Mouse (Mus musculus) monocyte, adult 5-6 weeks (primary cell): Measurements from ENCODE around the gene 1700020D05Rik. TPM values are rescaled to one million over a fixed set of nuclear protein-coding genes. Genes with fewer than 3 reads are reported as not detected.

Experiments used
- ATAC-seq: fragments of 153-309, 156-312 bp; replicated peaks from 2 replicates; pipeline ENCODE4 v1.8.0; 2017; ENCODE audit warnings: mild to moderate bottlenecking; ENCODE audit not compliant: low TSS enrichment, insufficient number of reproducible peaks, severe bottlenecking, poor library complexity, low FRiP score
- total RNA-seq: library from RNA; stranded (forward); fragments of 200-1000, 200-491, 200-594 nt; gene quantifications from 3 replicates; pipeline ENCODE4 v1.2.3, GENCODE M21; 2017

1700020D05Rik gene
- total RNA-seq, 1 experiment from 2014 or later, result 0.29 TPM

- ATAC-seq, result no peak
Observed at GRCm38 (mm10) chr19:5481398-5481797, 22.2 kb downstream of the 1700020D05Rik start.

- ATAC-seq, result no peak
Observed at GRCm38 (mm10) chr19:5480016-5480415, 23.6 kb downstream of the 1700020D05Rik start.

GRCm38 (mm10) chr19:5477668-5478300 is 25.8 kb downstream of the 1700020D05Rik start:
- no peak for ATAC-seq

- ATAC-seq, result no peak
Observed at GRCm38 (mm10) chr19:5477004-5477667, 26.5 kb downstream of the 1700020D05Rik start.

- ATAC-seq, result no peak
Observed at GRCm38 (mm10) chr19:5475069-5475714, 28.4 kb downstream of the 1700020D05Rik start.

GRCm38 (mm10) chr19:5474281-5475068 is 29.1 kb downstream of the 1700020D05Rik start:
- ATAC-seq, result no peak

GRCm38 (mm10) chr19:5473720-5474119 is 29.9 kb downstream of the 1700020D05Rik start, which contains the start of gene Efemp2:
Gene Efemp2, plus strand, starts transcription at chr19:5473954.
- peak; percentile 40; the same call in 1 of the 2 replicates for ATAC-seq

GRCm38 (mm10) chr19:5472857-5473256 is 30.7 kb downstream of the 1700020D05Rik start:
- ATAC-seq, result no peak

- ATAC-seq, result no peak
Observed at GRCm38 (mm10) chr19:5471846-5472245, 31.7 kb downstream of the 1700020D05Rik start.

GRCm38 (mm10) chr19:5468374-5468773 is 35.2 kb downstream of the 1700020D05Rik start, which contains the start of gene Ctsw:
Gene Ctsw, minus strand, starts transcription at chr19:5468507.
- ATAC-seq, result no peak

GRCm38 (mm10) chr19:5466916-5467500 is 36.6 kb downstream of the 1700020D05Rik start:
- no peak for ATAC-seq

GRCm38 (mm10) chr19:5465037-5465436 is 38.5 kb downstream of the 1700020D05Rik start:
- no peak for ATAC-seq

GRCm38 (mm10) chr19:5463791-5464562 is 39.6 kb downstream of the 1700020D05Rik start:
- ATAC-seq, result 0 out of 2 replicates have a peak, but pooled peaks have one; percentile 28

- no peak for ATAC-seq
Observed at GRCm38 (mm10) chr19:5463212-5463611, 40.4 kb downstream of the 1700020D05Rik start.

GRCm38 (mm10) chr19:5461411-5461810 is 42.2 kb downstream of the 1700020D05Rik start:
- ATAC-seq, result no peak

GRCm38 (mm10) chr19:5460465-5460911 is 43.1 kb downstream of the 1700020D05Rik start, which contains the start of gene Fibp:
Gene Fibp, plus strand, starts transcription at chr19:5460615.
- ATAC-seq, result peak; percentile 72

- ATAC-seq, result no peak
Observed at GRCm38 (mm10) chr19:5459896-5460295, 43.7 kb downstream of the 1700020D05Rik start.

GRCm38 (mm10) chr19:5459019-5459418 is 44.6 kb downstream of the 1700020D05Rik start:
- no peak for ATAC-seq
